Mouse (Mus musculus): ENCODE data around the gene Fosl1.

DNA sequence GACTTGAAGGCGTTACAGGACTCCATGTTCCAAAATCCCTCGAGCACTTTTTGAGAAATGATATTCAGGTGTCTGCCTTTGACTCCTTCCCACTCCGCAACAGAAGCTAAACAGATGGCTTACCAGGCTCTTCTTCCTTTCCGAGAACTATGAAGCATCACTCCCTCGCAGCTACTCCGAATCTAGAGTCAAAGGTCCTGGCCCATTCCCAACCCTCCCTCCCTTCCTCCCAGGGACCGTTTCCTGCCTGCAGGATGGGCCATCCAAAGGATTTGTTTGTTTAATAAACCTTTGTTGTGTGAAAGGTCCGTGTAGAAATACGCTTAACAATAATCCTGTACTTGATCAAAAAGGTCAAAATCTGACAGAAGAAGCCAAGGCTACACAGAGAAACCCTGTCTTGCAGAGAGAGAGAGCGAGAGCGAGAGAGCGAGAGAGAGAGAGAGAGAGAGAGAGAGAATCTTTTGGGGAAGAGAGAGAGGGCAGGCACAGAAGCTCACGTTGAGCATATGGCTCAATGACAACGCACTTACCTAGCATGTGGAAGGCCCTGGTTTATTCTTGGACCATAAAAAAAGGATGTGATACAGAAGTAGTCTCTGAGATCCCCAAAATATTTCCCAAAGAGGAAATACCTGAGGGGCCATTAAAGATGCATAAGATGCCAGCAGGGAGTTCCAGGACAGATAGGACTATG, 10.5 kb downstream of the Fosl1 start, which contains the start of gene Ccdc85b:
- TF ChIP-seq CEBPB (IDR thresholded peaks at IDR 0.05; ENCODE audit: insufficient read depth, poor library complexity, severe bottlenecking) (no peak), POLR2A (IDR thresholded peaks at IDR 0.05; ENCODE audit: insufficient read length, low read depth) (no peak), TCF12 (IDR thresholded peaks at IDR 0.05; ENCODE audit: insufficient read depth, poor library complexity, severe bottlenecking) (no peak), SRF (IDR thresholded peaks at IDR 0.05; ENCODE audit: control insufficient read depth, insufficient read length, low read depth) (no peak), MYOD1 (IDR thresholded peaks at IDR 0.05; ENCODE audit: control insufficient read depth in 1 of 3, insufficient read length in 2 of 3, low read depth in 2 of 3) (no peak), E2F4 (IDR thresholded peaks at IDR 0.05; ENCODE audit: insufficient read depth) (no peak), POLR2AphosphoS2 (IDR thresholded peaks at IDR 0.05; ENCODE audit: insufficient read length, low read depth) (no peak), MAX (IDR thresholded peaks at IDR 0.05; ENCODE audit: low read depth) (no peak), MYOG (IDR thresholded peaks at IDR 0.05; ENCODE audit: control insufficient read depth in 1 of 3, insufficient read depth in 1 of 3, insufficient read length in 2 of 3, low read depth in 2 of 3) (no peak)

Data from myocyte (in vitro differentiated cells).